Mouse (Mus musculus): ENCODE results near the gene Vwa3b. TPM values are rescaled to one million over a fixed set of nuclear protein-coding genes. Genes with fewer than 3 reads are reported as not detected.

The Vwa3b gene
- polyA plus RNA-seq, 1 experiment from 2014 or later: 0.99 TPM

- H3K9ac ChIP-seq (ENCODE audit: low read depth, low read length): no peak overlapping the region
- no peak overlapping the region for H3K27ac ChIP-seq (ENCODE audit: low read length)
- no peak overlapping the region for H3K4me3 ChIP-seq (ENCODE audit: low read depth, low read length)
- H3K4me1 ChIP-seq (ENCODE audit: control insufficient read depth, insufficient read depth, low read length): no peaks in the 10 kb centered on the region
- 81% methylated on average over 5 of the region's 5 CpGs for WGBS
- no peaks in the 10 kb centered on the region for H3K27me3 ChIP-seq (ENCODE audit: control insufficient read depth, insufficient read depth, low read depth, low read length)
- no peak overlapping the region for H3K4me2 ChIP-seq (ENCODE audit: low read length)
- no peaks in the 10 kb centered on the region for H3K9me3 ChIP-seq (replicated peaks; ENCODE audit: control insufficient read depth, low read length, poor library complexity, severe bottlenecking)
- H3K36me3 ChIP-seq (ENCODE audit: control insufficient read depth, insufficient read depth, low read length): no peaks in the 10 kb centered on the region
- ATAC-seq: no peak
Measured at GRCm38 (mm10) chr1:37089191-37089590, 62.8 kb downstream of the Vwa3b start.

GRCm38 (mm10) chr1:37097382-37098093 is 71.1 kb downstream of the Vwa3b start:
- H3K27ac ChIP-seq (ENCODE audit: low read length): peak overlapping the region; percentile 71
- no peaks in the 10 kb centered on the region for H3K36me3 ChIP-seq (ENCODE audit: control insufficient read depth, insufficient read depth, low read length)
- no peaks in the 10 kb centered on the region for H3K27me3 ChIP-seq (ENCODE audit: control insufficient read depth, insufficient read depth, low read depth, low read length)
- no peaks in the 10 kb centered on the region for H3K9me3 ChIP-seq (replicated peaks; ENCODE audit: control insufficient read depth, low read length, poor library complexity, severe bottlenecking)
- H3K9ac ChIP-seq (ENCODE audit: low read depth, low read length): no peak overlapping the region
- 41% methylated on average over 17 of the region's 17 CpGs for WGBS
- peak; percentile 82 for ATAC-seq
- peaks cover 8% of the 10 kb centered on the region; the same call in 1 of the 2 replicates for H3K4me1 ChIP-seq (ENCODE audit: control insufficient read depth, insufficient read depth, low read length)
- H3K4me3 ChIP-seq (ENCODE audit: low read depth, low read length): no peak overlapping the region
- H3K4me2 ChIP-seq (ENCODE audit: low read length): no peak overlapping the region

GRCm38 (mm10) chr1:37098094-37098555 is 71.7 kb downstream of the Vwa3b start:
- no peaks in the 10 kb centered on the region for H3K27me3 ChIP-seq (ENCODE audit: control insufficient read depth, insufficient read depth, low read depth, low read length)
- no peaks in the 10 kb centered on the region for H3K36me3 ChIP-seq (ENCODE audit: control insufficient read depth, insufficient read depth, low read length)
- WGBS: 93% methylated on average over 4 of the region's 4 CpGs
- no peak overlapping the region for H3K4me3 ChIP-seq (ENCODE audit: low read depth, low read length)
- peak; percentile 18; the same call in 1 of the 2 replicates for ATAC-seq
- peaks cover 8% of the 10 kb centered on the region; the same call in 1 of the 2 replicates for H3K4me1 ChIP-seq (ENCODE audit: control insufficient read depth, insufficient read depth, low read length)
- no peak overlapping the region for H3K4me2 ChIP-seq (ENCODE audit: low read length)
- H3K9ac ChIP-seq (ENCODE audit: low read depth, low read length): no peak overlapping the region
- peak overlapping the region; percentile 71 for H3K27ac ChIP-seq (ENCODE audit: low read length)
- no peaks in the 10 kb centered on the region for H3K9me3 ChIP-seq (replicated peaks; ENCODE audit: control insufficient read depth, low read length, poor library complexity, severe bottlenecking)

- Histone ChIP-seq H3K4me1 (ENCODE audit: control insufficient read depth, insufficient read depth, low read length) (peaks cover 13% of the 10 kb centered on the region; the same call in 1 of the 2 replicates), H3K27me3 (ENCODE audit: control insufficient read depth, insufficient read depth, low read depth, low read length) (no peaks in the 10 kb centered on the region)
- 89% methylated on average over 6 of the region's 6 CpGs for WGBS
Measured at GRCm38 (mm10) chr1:37100361-37100760, 74.0 kb downstream of the Vwa3b start.

GRCm38 (mm10) chr1:37101016-37101415 is 74.6 kb downstream of the Vwa3b start:
- Histone ChIP-seq H3K27ac (ENCODE audit: low read length) (no peak overlapping the region), H3K9me3 (replicated peaks; ENCODE audit: control insufficient read depth, low read length, poor library complexity, severe bottlenecking) (no peaks in the 10 kb centered on the region), H3K4me1 (ENCODE audit: control insufficient read depth, insufficient read depth, low read length) (peaks cover 13% of the 10 kb centered on the region; the same call in 1 of the 2 replicates), H3K27me3 (ENCODE audit: control insufficient read depth, insufficient read depth, low read depth, low read length) (no peaks in the 10 kb centered on the region), H3K4me2 (ENCODE audit: low read length) (no peak overlapping the region), H3K36me3 (ENCODE audit: control insufficient read depth, insufficient read depth, low read length) (no peaks in the 10 kb centered on the region), H3K9ac (ENCODE audit: low read depth, low read length) (no peak overlapping the region), H3K4me3 (ENCODE audit: low read depth, low read length) (no peak overlapping the region)
- no peak for ATAC-seq
- WGBS: 83% methylated on average over 8 of the region's 8 CpGs

More at GRCm38 (mm10) chr1:37100361-37100760, 74.0 kb downstream of the Vwa3b start:
- H3K9ac ChIP-seq (ENCODE audit: low read depth, low read length): no peak overlapping the region
- no peaks in the 10 kb centered on the region for H3K9me3 ChIP-seq (replicated peaks; ENCODE audit: control insufficient read depth, low read length, poor library complexity, severe bottlenecking)
- H3K36me3 ChIP-seq (ENCODE audit: control insufficient read depth, insufficient read depth, low read length): no peaks in the 10 kb centered on the region
- no peak overlapping the region for H3K4me3 ChIP-seq (ENCODE audit: low read depth, low read length)
- H3K27ac ChIP-seq (ENCODE audit: low read length): no peak overlapping the region
- H3K4me2 ChIP-seq (ENCODE audit: low read length): no peak overlapping the region
- no peak for ATAC-seq

- Histone ChIP-seq H3K36me3 (ENCODE audit: control insufficient read depth, insufficient read depth, low read length) (no peaks in the 10 kb centered on the region), H3K27me3 (ENCODE audit: control insufficient read depth, insufficient read depth, low read depth, low read length) (no peaks in the 10 kb centered on the region), H3K9me3 (replicated peaks; ENCODE audit: control insufficient read depth, low read length, poor library complexity, severe bottlenecking) (no peaks in the 10 kb centered on the region), H3K27ac (ENCODE audit: low read length) (no peak overlapping the region), H3K4me1 (ENCODE audit: control insufficient read depth, insufficient read depth, low read length) (peaks cover 13% of the 10 kb centered on the region; the same call in 1 of the 2 replicates), H3K4me3 (ENCODE audit: low read depth, low read length) (no peak overlapping the region), H3K9ac (ENCODE audit: low read depth, low read length) (no peak overlapping the region), H3K4me2 (ENCODE audit: low read length) (no peak overlapping the region)
- no peak for ATAC-seq
- 41% methylated on average over 2 of the region's 2 CpGs for WGBS
Measured at GRCm38 (mm10) chr1:37101717-37102116, 75.3 kb downstream of the Vwa3b start.

GRCm38 (mm10) chr1:37105194-37105593 is 78.8 kb downstream of the Vwa3b start:
- ATAC-seq: no peak
- no peak overlapping the region for H3K9ac ChIP-seq (ENCODE audit: low read depth, low read length)
- no peak overlapping the region for H3K4me3 ChIP-seq (ENCODE audit: low read depth, low read length)
- H3K36me3 ChIP-seq (ENCODE audit: control insufficient read depth, insufficient read depth, low read length): no peaks in the 10 kb centered on the region
- WGBS: 17% methylated on average over 3 of the region's 3 CpGs
- H3K9me3 ChIP-seq (replicated peaks; ENCODE audit: control insufficient read depth, low read length, poor library complexity, severe bottlenecking): no peaks in the 10 kb centered on the region
- no peak overlapping the region for H3K27ac ChIP-seq (ENCODE audit: low read length)
- H3K4me2 ChIP-seq (ENCODE audit: low read length): no peak overlapping the region
- no peaks in the 10 kb centered on the region for H3K27me3 ChIP-seq (ENCODE audit: control insufficient read depth, insufficient read depth, low read depth, low read length)
- H3K4me1 ChIP-seq (ENCODE audit: control insufficient read depth, insufficient read depth, low read length): 0 out of 2 replicates have a peak, but pooled peaks cover 5% of the 10 kb centered on the region

- no peak for ATAC-seq
- Histone ChIP-seq H3K4me3 (ENCODE audit: low read depth, low read length) (no peak overlapping the region), H3K4me2 (ENCODE audit: low read length) (no peak overlapping the region), H3K27ac (ENCODE audit: low read length) (no peak overlapping the region), H3K27me3 (ENCODE audit: control insufficient read depth, insufficient read depth, low read depth, low read length) (no peaks in the 10 kb centered on the region), H3K36me3 (ENCODE audit: control insufficient read depth, insufficient read depth, low read length) (no peaks in the 10 kb centered on the region), H3K9me3 (replicated peaks; ENCODE audit: control insufficient read depth, low read length, poor library complexity, severe bottlenecking) (no peaks in the 10 kb centered on the region), H3K9ac (ENCODE audit: low read depth, low read length) (no peak overlapping the region), H3K4me1 (ENCODE audit: control insufficient read depth, insufficient read depth, low read length) (no peaks in the 10 kb centered on the region)
- 67% methylated on average over 6 of the region's 6 CpGs for WGBS
Measured at GRCm38 (mm10) chr1:37113781-37114180, 87.4 kb downstream of the Vwa3b start.

- Histone ChIP-seq H3K9ac (ENCODE audit: low read depth, low read length) (no peak overlapping the region), H3K4me3 (ENCODE audit: low read depth, low read length) (no peak overlapping the region), H3K36me3 (ENCODE audit: control insufficient read depth, insufficient read depth, low read length) (no peaks in the 10 kb centered on the region), H3K4me2 (ENCODE audit: low read length) (no peak overlapping the region), H3K4me1 (ENCODE audit: control insufficient read depth, insufficient read depth, low read length) (no peaks in the 10 kb centered on the region), H3K27me3 (ENCODE audit: control insufficient read depth, insufficient read depth, low read depth, low read length) (no peaks in the 10 kb centered on the region), H3K9me3 (replicated peaks; ENCODE audit: control insufficient read depth, low read length, poor library complexity, severe bottlenecking) (no peaks in the 10 kb centered on the region), H3K27ac (ENCODE audit: low read length) (no peak overlapping the region)
- 93% methylated on average over 5 of the region's 5 CpGs for WGBS
- no peak for ATAC-seq
Measured at GRCm38 (mm10) chr1:37115847-37116246, 89.5 kb downstream of the Vwa3b start.

All from midbrain, embryonic 16.5 days (tissue).